Mouse (Mus musculus): ENCODE results near the gene Mettl5. TPM values are rescaled to one million over a fixed set of nuclear protein-coding genes. Genes with fewer than 3 reads are reported as not detected.

Mettl5 gene
- polyA plus RNA-seq (2014; fragmentation: Illumina TruSeq; extraction: RNeasy Lipid Tissue Mini Kit (QIAGEN cat#74804); ENCODE audit: low read depth, low replicate concordance) = 47.0 TPM

DNA sequence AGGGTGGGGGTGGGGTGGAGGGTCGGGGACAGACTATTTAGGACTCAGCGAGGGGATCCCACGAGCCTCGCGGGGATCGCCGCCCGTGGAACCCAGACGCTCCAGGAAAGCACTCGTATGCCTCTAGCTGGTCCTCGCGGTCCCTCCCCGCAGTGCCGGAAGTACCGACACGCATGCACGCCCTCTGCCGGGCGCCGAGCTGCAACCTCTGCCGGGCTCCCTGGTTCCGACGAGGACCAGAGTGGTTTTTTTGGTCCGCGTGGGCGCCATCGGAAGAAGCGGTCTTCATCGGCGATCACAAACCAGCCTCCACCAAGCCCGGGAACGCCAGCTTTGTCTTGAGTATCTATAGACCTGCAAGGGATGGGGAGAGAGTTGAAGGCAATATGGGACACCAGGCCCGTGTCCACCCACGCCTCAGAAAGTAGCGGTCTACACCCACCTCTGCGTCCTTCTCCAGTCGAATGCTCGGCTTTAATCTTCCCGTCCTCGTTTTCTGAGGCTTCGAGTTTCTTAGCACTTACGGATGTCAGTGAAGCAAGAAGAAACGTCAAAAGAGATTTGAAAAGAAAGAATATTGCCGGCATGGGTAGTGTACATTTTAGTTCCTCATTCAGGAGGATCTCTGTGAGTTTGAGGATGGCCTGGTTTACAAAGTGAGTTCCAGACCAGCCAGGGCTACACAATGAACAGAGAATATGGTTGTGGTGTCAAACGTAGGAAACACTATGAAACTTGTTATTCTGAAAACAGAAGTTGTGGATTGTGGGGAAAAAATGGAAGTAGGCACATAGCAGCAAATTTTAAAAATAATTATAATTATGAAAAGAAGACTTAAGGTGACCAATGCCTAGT, at the start of gene Mettl5:
TSS of gene Mettl5 (minus strand) at position 165 of the 855 bp plus-strand sequence.

GRCm38 (mm10) chr2:69897039-69897617, 11.7 kb upstream of the Mettl5 start, which contains the start of gene Ubr3:
Ubr3 (plus strand) TSS chr2:69897246.

GRCm38 (mm10) chr2:69861485-69862091, 23.8 kb downstream of the Mettl5 start, which contains the start of gene Ssb:
Ssb (plus strand) TSS chr2:69861562.

DNA sequence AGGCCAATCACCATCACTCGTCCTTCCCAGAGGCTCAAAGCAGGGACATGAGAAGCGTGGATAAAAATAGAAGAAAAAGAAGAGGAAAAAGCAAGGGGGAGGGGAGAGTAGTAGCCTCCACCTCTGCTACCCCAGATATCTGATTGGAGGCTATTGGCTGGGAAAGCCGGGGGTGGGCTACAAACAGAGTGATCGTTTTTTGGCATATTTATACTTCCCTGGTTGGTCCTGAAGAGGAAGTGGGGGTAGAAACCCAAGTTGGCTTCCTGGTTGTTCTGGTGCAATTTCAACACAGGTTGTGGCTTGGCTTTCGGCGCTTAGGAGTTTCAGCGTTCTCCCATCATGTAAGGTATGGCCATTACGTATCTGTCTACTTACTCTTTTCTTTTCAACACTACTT, 63.7 kb downstream of the Mettl5 start, which contains the start of gene Klhl23:
TSS of gene Klhl23 (plus strand) at position 234 of the 400 bp plus-strand sequence.

Other genes starting within 250 kb of the Mettl5 start
- 36.8 TPM for gene Bbs5, start 238.4 kb downstream of the Mettl5 start, polyA plus RNA-seq (2014; fragmentation: Illumina TruSeq; extraction: RNeasy Lipid Tissue Mini Kit (QIAGEN cat#74804); ENCODE audit: low read depth, low replicate concordance)
- gene Klhl41, start 215.5 kb downstream of the Mettl5 start, polyA plus RNA-seq (2014; fragmentation: Illumina TruSeq; extraction: RNeasy Lipid Tissue Mini Kit (QIAGEN cat#74804); ENCODE audit: low read depth, low replicate concordance) = 3.6 TPM
- 48.7 TPM for gene Fastkd1, start 172.1 kb downstream of the Mettl5 start, polyA plus RNA-seq (2014; fragmentation: Illumina TruSeq; extraction: RNeasy Lipid Tissue Mini Kit (QIAGEN cat#74804); ENCODE audit: low read depth, low replicate concordance)
- gene Ppig, start 163.1 kb downstream of the Mettl5 start, polyA plus RNA-seq (2014; fragmentation: Illumina TruSeq; extraction: RNeasy Lipid Tissue Mini Kit (QIAGEN cat#74804); ENCODE audit: low read depth, low replicate concordance) = 241 TPM
- 8.2 TPM for gene Ccdc173, start 96.0 kb downstream of the Mettl5 start, polyA plus RNA-seq (2014; fragmentation: Illumina TruSeq; extraction: RNeasy Lipid Tissue Mini Kit (QIAGEN cat#74804); ENCODE audit: low read depth, low replicate concordance)
- gene Phospho2, start 96.0 kb downstream of the Mettl5 start, polyA plus RNA-seq (2014; fragmentation: Illumina TruSeq; extraction: RNeasy Lipid Tissue Mini Kit (QIAGEN cat#74804); ENCODE audit: low read depth, low replicate concordance) = 107 TPM
- gene Klhl23, start 63.7 kb downstream of the Mettl5 start, polyA plus RNA-seq (2014; fragmentation: Illumina TruSeq; extraction: RNeasy Lipid Tissue Mini Kit (QIAGEN cat#74804); ENCODE audit: low read depth, low replicate concordance) = 33.4 TPM
- 1,065 TPM for gene Ssb, start 24.1 kb downstream of the Mettl5 start, polyA plus RNA-seq (2014; fragmentation: Illumina TruSeq; extraction: RNeasy Lipid Tissue Mini Kit (QIAGEN cat#74804); ENCODE audit: low read depth, low replicate concordance)
- gene Ubr3, start 11.6 kb upstream of the Mettl5 start, polyA plus RNA-seq (2014; fragmentation: Illumina TruSeq; extraction: RNeasy Lipid Tissue Mini Kit (QIAGEN cat#74804); ENCODE audit: low read depth, low replicate concordance) = 164 TPM
- gene Myo3b, start 153.5 kb upstream of the Mettl5 start, polyA plus RNA-seq (2014; fragmentation: Illumina TruSeq; extraction: RNeasy Lipid Tissue Mini Kit (QIAGEN cat#74804); ENCODE audit: low read depth, low replicate concordance) = not detected